Mouse (Mus musculus): ENCODE results near the gene Per1. TPM values are rescaled to one million over a fixed set of nuclear protein-coding genes. Genes with fewer than 3 reads are reported as not detected.
A peak's percentile ranks its signal among the peaks of the same experiment; 100 is the strongest.

The Per1 gene
- polyA plus RNA-seq, 1 experiment = 1.4 TPM

DNA sequence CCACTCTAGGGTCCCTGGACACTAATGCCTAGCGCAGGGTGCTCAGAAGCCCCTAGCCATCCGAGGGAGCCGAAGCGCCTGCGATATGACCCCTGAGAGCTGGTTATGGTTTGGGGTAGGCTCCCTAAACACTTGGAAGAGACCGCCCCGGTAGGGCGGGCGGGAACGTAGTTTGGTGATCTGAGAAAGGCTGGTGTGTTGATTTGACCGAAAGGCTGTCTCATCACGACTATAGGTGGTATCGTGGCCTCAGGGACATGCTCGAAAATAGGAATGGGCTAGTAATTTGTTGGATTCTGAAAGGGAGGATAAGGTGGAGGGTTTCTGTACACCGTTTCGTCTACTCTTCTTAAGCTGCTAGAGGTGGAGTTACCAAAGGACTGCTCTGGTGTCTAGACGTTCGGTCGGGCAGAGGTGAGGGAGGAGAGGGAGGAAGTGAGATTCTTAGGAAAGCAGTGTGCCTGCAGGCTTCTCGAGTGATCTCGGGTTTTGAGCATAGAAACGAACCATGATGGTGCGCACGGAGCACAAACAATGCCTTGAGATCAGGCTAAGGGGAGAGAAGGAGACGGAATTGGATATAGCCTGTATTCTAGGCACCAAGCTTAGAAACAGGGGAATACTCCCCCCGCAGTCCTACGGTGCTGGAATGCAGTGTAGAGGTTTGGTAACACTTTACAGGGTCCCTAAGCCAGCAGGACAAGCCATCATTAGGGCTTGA lies 654 bp downstream of the Per1 start:
- H3K9me3 ChIP-seq (ENCODE audit: control insufficient read depth, low read length) = no peaks in the 10 kb centered on the region
- H3K4me3 ChIP-seq (replicated peaks) = peak overlapping the region; percentile 65
- peaks cover 25% of the 10 kb centered on the region for H3K36me3 ChIP-seq (ENCODE audit: control insufficient read depth)
- TF ChIP-seq TAL1 (IDR thresholded peaks at IDR 0.05; ENCODE audit: low read length) = no peak
- no peak for TF ChIP-seq GATA1 (IDR thresholded peaks at IDR 0.05; ENCODE audit: low read length)
- H3K27me3 ChIP-seq (ENCODE audit: control insufficient read depth) = no peaks in the 10 kb centered on the region
- peaks cover 92% of the 10 kb centered on the region for H3K4me1 ChIP-seq (ENCODE audit: control insufficient read depth)

DNA sequence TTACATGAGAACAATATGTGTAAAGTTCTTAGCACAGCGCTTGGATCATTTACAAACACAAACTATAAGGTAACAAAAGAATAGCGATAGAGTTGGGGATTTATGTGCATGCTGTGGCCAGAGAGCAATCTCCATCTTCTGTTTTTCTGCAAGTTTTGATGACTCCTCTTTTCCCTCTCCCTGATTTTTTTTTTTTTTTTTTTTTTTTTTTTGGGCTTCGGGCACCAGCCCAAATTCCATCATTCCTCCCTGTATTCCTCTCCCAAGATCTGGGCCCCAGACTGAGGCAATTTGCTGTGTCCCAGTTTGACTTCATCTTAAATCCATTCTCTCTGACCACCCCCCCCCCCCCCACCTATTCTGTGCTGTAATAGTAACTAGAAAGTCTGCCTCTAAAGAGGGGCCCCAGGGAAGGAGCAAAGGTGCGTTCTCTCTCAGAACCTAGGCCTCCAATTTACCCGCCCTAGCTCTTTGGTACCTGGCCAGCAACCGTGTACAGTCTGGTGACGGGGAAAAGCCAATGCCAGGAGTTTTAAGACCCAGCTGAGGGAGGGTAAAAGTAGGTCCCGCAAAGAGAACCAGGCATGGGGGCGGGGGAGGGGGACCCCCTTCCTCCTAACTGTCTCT lies 1.5 kb downstream of the Per1 start:
- H3K4me1 ChIP-seq (ENCODE audit: control insufficient read depth) = peaks cover 86% of the 10 kb centered on the region
- peak overlapping the region; percentile 65 for H3K4me3 ChIP-seq (replicated peaks)
- no peaks in the 10 kb centered on the region for H3K27me3 ChIP-seq (ENCODE audit: control insufficient read depth)
- H3K36me3 ChIP-seq (ENCODE audit: control insufficient read depth) = peaks cover 25% of the 10 kb centered on the region
- H3K9me3 ChIP-seq (ENCODE audit: control insufficient read depth, low read length) = no peaks in the 10 kb centered on the region
- no peak for TF ChIP-seq GATA1 (IDR thresholded peaks at IDR 0.05; ENCODE audit: low read length)
- no peak for TF ChIP-seq TAL1 (IDR thresholded peaks at IDR 0.05; ENCODE audit: low read length)

DNA sequence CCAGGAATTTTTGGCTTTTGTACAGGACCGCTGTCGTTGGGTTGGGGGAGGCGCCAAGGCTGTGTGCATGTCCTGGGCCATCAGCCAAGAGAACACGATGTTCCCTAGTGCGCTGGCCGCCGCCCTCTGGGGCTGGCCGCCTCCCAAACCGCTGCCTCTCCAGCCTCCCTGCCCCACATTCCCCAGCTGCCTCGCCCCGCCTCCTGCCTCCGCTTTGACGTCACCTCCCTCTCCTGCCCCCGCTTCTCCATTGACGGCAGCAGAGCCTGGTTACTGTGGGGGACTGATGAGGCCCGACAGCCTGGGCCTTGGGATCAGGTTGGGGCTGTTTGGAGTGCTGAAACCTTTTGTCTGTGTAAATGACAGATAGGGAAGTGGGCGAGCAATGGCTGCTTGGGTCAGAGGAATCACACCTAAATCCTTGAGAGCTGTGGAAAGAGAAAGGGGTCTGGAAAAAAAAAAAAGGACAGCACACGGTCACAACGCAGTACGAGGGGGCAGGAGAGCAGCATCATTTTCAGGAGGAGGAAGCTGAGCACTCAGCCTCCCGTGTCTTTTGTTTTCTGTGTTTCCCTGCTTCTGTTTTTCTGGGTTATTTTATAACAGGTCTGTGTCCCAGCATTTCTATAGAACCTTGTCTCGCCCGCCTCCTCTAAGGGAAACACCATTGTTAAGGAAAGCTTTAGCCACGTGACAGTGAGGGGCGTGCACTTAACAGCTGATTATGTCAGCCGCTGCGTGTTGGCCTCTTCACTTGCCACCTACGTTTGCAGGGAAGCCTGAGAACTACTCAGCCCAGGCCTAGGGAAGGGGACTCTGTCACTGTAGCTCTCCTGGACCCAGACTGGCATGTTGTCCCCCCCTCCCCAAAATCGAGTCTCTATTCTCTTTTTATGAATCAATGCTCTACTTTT lies 2.2 kb downstream of the Per1 start:
- no peaks in the 10 kb centered on the region for H3K27me3 ChIP-seq (ENCODE audit: control insufficient read depth)
- no peaks in the 10 kb centered on the region for H3K9me3 ChIP-seq (ENCODE audit: control insufficient read depth, low read length)
- H3K4me1 ChIP-seq (ENCODE audit: control insufficient read depth) = peaks cover 79% of the 10 kb centered on the region
- TF ChIP-seq GATA1 (IDR thresholded peaks at IDR 0.05; ENCODE audit: low read length) (no peak), TAL1 (IDR thresholded peaks at IDR 0.05; ENCODE audit: low read length) (no peak)
- peaks cover 25% of the 10 kb centered on the region for H3K36me3 ChIP-seq (ENCODE audit: control insufficient read depth)
- H3K4me3 ChIP-seq (replicated peaks) = peak overlapping the region; percentile 65

DNA sequence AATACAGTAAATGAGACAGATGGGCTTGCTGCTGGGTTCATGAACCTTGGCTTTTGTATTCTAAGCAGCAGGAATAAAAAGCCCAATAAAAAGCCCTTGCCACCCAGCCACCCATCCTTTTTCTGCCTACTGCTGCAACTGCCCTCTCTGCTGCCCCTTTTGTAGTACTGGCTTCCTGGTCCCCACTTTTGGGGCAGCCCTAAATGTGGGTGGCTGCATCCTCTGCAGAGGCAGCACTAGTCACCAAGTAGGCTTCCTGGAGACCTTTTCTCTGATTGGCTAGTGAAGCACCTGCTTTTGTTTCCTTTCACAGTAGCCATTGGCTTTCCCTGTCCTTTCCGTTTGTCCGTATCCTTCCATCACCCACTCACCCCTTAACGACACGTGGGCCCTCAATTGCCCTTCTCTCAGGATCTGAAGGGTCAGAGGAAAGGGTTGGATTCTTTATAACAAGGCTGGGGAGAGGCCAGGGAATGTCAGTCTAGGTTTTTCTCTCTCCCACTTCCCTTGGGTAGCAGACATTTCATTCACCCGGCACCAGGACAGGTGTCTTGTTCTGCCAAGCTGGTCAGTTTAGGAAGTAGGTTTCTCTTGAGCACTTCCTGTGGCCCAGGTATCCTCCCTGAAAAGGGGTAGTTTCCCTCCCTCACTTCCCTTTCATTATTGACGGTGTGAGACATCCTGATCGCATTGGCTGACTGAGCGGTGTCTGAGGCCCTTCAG lies 3.2 kb downstream of the Per1 start:
- Histone ChIP-seq H3K4me3 (replicated peaks) (peak overlapping the region; percentile 65), H3K4me1 (ENCODE audit: control insufficient read depth) (peaks cover 73% of the 10 kb centered on the region), H3K9me3 (ENCODE audit: control insufficient read depth, low read length) (no peaks in the 10 kb centered on the region), H3K27me3 (ENCODE audit: control insufficient read depth) (no peaks in the 10 kb centered on the region), H3K36me3 (ENCODE audit: control insufficient read depth) (peaks cover 28% of the 10 kb centered on the region)
- TF ChIP-seq GATA1 (IDR thresholded peaks at IDR 0.05; ENCODE audit: low read length) = no peak
- no peak for TF ChIP-seq TAL1 (IDR thresholded peaks at IDR 0.05; ENCODE audit: low read length)

DNA sequence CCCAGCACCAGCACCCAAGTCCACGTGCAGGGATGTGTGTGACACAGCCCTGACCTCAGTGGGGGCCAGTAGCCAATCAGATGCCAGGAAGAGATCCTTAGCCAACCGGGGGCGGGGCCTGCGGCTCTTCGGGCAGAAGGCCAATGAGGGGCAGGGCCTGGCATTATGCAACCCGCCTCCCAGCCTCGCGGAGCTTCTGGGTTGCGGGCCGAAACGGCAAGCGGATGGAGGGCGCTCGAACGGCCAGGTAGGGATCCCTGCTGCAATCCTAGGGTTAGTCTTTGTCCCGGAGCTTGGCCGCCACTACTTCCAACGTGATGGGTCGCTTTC lies 3.7 kb downstream of the Per1 start:
- H3K27me3 ChIP-seq (ENCODE audit: control insufficient read depth) = no peaks in the 10 kb centered on the region
- TF ChIP-seq GATA1 (IDR thresholded peaks at IDR 0.05; ENCODE audit: low read length) = no peak
- TF ChIP-seq TAL1 (IDR thresholded peaks at IDR 0.05; ENCODE audit: low read length) = no peak
- peak overlapping the region; percentile 65 for H3K4me3 ChIP-seq (replicated peaks)
- peaks cover 70% of the 10 kb centered on the region for H3K4me1 ChIP-seq (ENCODE audit: control insufficient read depth)
- H3K9me3 ChIP-seq (ENCODE audit: control insufficient read depth, low read length) = no peaks in the 10 kb centered on the region
- peaks cover 33% of the 10 kb centered on the region for H3K36me3 ChIP-seq (ENCODE audit: control insufficient read depth)

DNA sequence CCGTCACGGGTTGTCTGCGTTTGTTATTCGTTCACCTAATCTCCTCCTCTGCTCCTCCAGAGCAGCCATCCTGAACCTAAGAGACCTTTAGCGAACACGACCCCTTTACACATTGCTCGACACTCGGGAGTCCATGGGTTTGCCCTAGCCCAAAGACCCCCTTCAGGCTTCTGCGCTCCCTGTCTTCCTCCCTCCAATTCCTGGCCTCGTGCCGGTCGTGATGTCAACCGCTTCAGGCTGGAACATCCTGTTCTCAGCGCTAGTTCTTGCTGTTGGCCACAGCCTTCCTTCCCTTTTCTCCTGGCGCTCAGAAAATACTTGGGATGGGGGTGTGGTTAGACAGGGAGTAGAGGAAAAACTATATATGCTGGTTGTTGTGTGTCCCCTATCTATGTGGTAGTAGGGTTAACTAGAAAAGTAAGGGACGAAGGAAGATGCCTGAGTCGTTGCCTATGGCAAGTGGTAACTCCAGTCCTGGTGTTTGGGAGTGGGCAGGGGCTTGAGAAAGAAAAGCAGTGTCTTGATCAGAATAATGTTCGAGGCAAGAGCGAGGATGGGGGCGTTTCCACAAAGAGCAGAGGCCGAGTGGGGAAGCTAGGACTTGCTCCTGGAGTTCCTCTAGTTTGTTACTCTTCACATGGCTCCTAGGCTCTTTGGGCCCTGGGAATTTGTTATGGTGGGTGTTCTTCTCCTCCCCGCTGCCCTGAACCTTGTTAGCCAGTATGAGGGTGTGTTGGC lies 4.3 kb downstream of the Per1 start:
- H3K4me3 ChIP-seq (replicated peaks) = peak overlapping the region; percentile 65
- TF ChIP-seq TAL1 (IDR thresholded peaks at IDR 0.05; ENCODE audit: low read length) (no peak), GATA1 (IDR thresholded peaks at IDR 0.05; ENCODE audit: low read length) (no peak)
- H3K36me3 ChIP-seq (ENCODE audit: control insufficient read depth) = peaks cover 39% of the 10 kb centered on the region
- H3K9me3 ChIP-seq (ENCODE audit: control insufficient read depth, low read length) = no peaks in the 10 kb centered on the region
- no peaks in the 10 kb centered on the region for H3K27me3 ChIP-seq (ENCODE audit: control insufficient read depth)
- H3K4me1 ChIP-seq (ENCODE audit: control insufficient read depth) = peaks cover 65% of the 10 kb centered on the region

DNA sequence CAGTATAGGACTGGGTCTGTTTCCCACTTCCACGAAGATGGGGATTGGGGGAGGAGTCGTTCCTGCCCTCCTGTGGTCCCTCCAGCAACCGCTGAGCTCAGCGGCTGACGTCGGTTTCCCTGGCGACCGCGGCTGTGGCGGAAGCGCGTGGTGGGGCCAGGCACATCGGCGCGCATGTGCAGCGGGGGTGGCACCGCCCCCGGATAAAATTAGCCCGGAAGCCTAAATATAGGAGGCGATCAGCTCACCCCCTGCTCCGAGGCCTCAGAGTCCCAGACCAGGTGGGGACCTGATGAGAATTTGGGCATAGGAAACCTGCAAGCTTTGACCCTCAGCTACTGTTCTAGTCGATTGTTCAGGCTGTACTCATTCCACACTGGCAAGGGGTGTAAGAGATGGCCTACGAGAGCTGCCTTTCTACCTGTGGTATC lies 4.9 kb downstream of the Per1 start:
- Histone ChIP-seq H3K4me1 (ENCODE audit: control insufficient read depth) (peaks cover 59% of the 10 kb centered on the region), H3K9me3 (ENCODE audit: control insufficient read depth, low read length) (no peaks in the 10 kb centered on the region), H3K27me3 (ENCODE audit: control insufficient read depth) (no peaks in the 10 kb centered on the region), H3K36me3 (ENCODE audit: control insufficient read depth) (peaks cover 45% of the 10 kb centered on the region), H3K4me3 (replicated peaks) (peak overlapping the region; percentile 65)
- TF ChIP-seq TAL1 (IDR thresholded peaks at IDR 0.05; ENCODE audit: low read length) = no peak
- TF ChIP-seq GATA1 (IDR thresholded peaks at IDR 0.05; ENCODE audit: low read length) = no peak

Data from erythroblast, embryonic 14.5 days (primary cell).